Mouse (Mus musculus): ENCODE results near the gene Smagp. TPM values are rescaled to one million over a fixed set of nuclear protein-coding genes. Genes with fewer than 3 reads are reported as not detected.

The Smagp gene
- polyA plus RNA-seq, 1 experiment from 2014 or later: 2.4 TPM

- Histone ChIP-seq H3K36me3 (ENCODE audit: control insufficient read depth, insufficient read depth) (no peaks in the 10 kb centered on the region), H3K4me2 (ENCODE audit: low read length) (no peak overlapping the region), H3K9me3 (ENCODE audit: control insufficient read depth, low read length) (no peaks in the 10 kb centered on the region), H3K27me3 (replicated peaks; ENCODE audit: control insufficient read depth, insufficient read depth, low read length) (peaks cover 42% of the 10 kb centered on the region), H3K9ac (replicated peaks; ENCODE audit: low read depth, low read length) (no peak overlapping the region), H3K4me3 (replicated peaks; ENCODE audit: low read length) (no peak overlapping the region), H3K4me1 (replicated peaks; ENCODE audit: control insufficient read depth, insufficient read depth, low read length) (peaks cover 13% of the 10 kb centered on the region), H3K27ac (ENCODE audit: low read length) (no peak overlapping the region)
- 5% methylated on average over 9 of the region's 9 CpGs for WGBS
- ATAC-seq: no peak
Observed at GRCm38 (mm10) chr15:100635239-100635638, 1.5 kb downstream of the Smagp start.

- no peak for ATAC-seq
- 87% methylated on average over 10 of the region's 10 CpGs for WGBS
- H3K4me2 ChIP-seq (ENCODE audit: low read length): no peak overlapping the region
- H3K4me1 ChIP-seq (replicated peaks; ENCODE audit: control insufficient read depth, insufficient read depth, low read length): peaks cover 13% of the 10 kb centered on the region
- no peaks in the 10 kb centered on the region for H3K36me3 ChIP-seq (ENCODE audit: control insufficient read depth, insufficient read depth)
- H3K27ac ChIP-seq (ENCODE audit: low read length): no peak overlapping the region
- H3K4me3 ChIP-seq (replicated peaks; ENCODE audit: low read length): no peak overlapping the region
- H3K9me3 ChIP-seq (ENCODE audit: control insufficient read depth, low read length): no peaks in the 10 kb centered on the region
- H3K27me3 ChIP-seq (replicated peaks; ENCODE audit: control insufficient read depth, insufficient read depth, low read length): peaks cover 34% of the 10 kb centered on the region
- no peak overlapping the region for H3K9ac ChIP-seq (replicated peaks; ENCODE audit: low read depth, low read length)
Observed at GRCm38 (mm10) chr15:100633341-100633740, 3.4 kb downstream of the Smagp start.

GRCm38 (mm10) chr15:100632323-100632722 lies 4.4 kb downstream of the Smagp start:
- H3K4me3 ChIP-seq (replicated peaks; ENCODE audit: low read length): no peak overlapping the region
- H3K27me3 ChIP-seq (replicated peaks; ENCODE audit: control insufficient read depth, insufficient read depth, low read length): peaks cover 24% of the 10 kb centered on the region
- H3K9me3 ChIP-seq (ENCODE audit: control insufficient read depth, low read length): no peaks in the 10 kb centered on the region
- H3K4me1 ChIP-seq (replicated peaks; ENCODE audit: control insufficient read depth, insufficient read depth, low read length): peaks cover 19% of the 10 kb centered on the region
- no peak overlapping the region for H3K9ac ChIP-seq (replicated peaks; ENCODE audit: low read depth, low read length)
- H3K4me2 ChIP-seq (ENCODE audit: low read length): no peak overlapping the region
- ATAC-seq: no peak
- no peaks in the 10 kb centered on the region for H3K36me3 ChIP-seq (ENCODE audit: control insufficient read depth, insufficient read depth)
- H3K27ac ChIP-seq (ENCODE audit: low read length): no peak overlapping the region
- 91% methylated on average over 5 of the region's 5 CpGs for WGBS

- no peak for ATAC-seq
- no peaks in the 10 kb centered on the region for H3K9me3 ChIP-seq (ENCODE audit: control insufficient read depth, low read length)
- H3K9ac ChIP-seq (replicated peaks; ENCODE audit: low read depth, low read length): no peak overlapping the region
- peaks cover 18% of the 10 kb centered on the region for H3K27me3 ChIP-seq (replicated peaks; ENCODE audit: control insufficient read depth, insufficient read depth, low read length)
- H3K36me3 ChIP-seq (ENCODE audit: control insufficient read depth, insufficient read depth): no peaks in the 10 kb centered on the region
- WGBS: 92% methylated on average over 12 of the region's 12 CpGs
- no peak overlapping the region for H3K27ac ChIP-seq (ENCODE audit: low read length)
- peaks cover 12% of the 10 kb centered on the region for H3K4me1 ChIP-seq (replicated peaks; ENCODE audit: control insufficient read depth, insufficient read depth, low read length)
- H3K4me3 ChIP-seq (replicated peaks; ENCODE audit: low read length): no peak overlapping the region
- no peak overlapping the region for H3K4me2 ChIP-seq (ENCODE audit: low read length)
Observed at GRCm38 (mm10) chr15:100631454-100632170, 5.1 kb downstream of the Smagp start.

- no peak for ATAC-seq
- Histone ChIP-seq H3K4me1 (replicated peaks; ENCODE audit: control insufficient read depth, insufficient read depth, low read length) (0 out of 2 replicates have a peak, but pooled peaks cover 6% of the 10 kb centered on the region), H3K4me2 (ENCODE audit: low read length) (no peak overlapping the region), H3K9me3 (ENCODE audit: control insufficient read depth, low read length) (no peaks in the 10 kb centered on the region), H3K27ac (ENCODE audit: low read length) (no peak overlapping the region), H3K36me3 (ENCODE audit: control insufficient read depth, insufficient read depth) (no peaks in the 10 kb centered on the region), H3K4me3 (replicated peaks; ENCODE audit: low read length) (no peak overlapping the region), H3K9ac (replicated peaks; ENCODE audit: low read depth, low read length) (no peak overlapping the region), H3K27me3 (replicated peaks; ENCODE audit: control insufficient read depth, insufficient read depth, low read length) (peaks cover 10% of the 10 kb centered on the region)
- 54% methylated on average over 3 of the region's 3 CpGs for WGBS
Observed at GRCm38 (mm10) chr15:100630126-100630525, 6.6 kb downstream of the Smagp start.

GRCm38 (mm10) chr15:100628797-100629196 lies 7.9 kb downstream of the Smagp start:
- no peak overlapping the region for H3K4me2 ChIP-seq (ENCODE audit: low read length)
- H3K27me3 ChIP-seq (replicated peaks; ENCODE audit: control insufficient read depth, insufficient read depth, low read length): 0 out of 2 replicates have a peak, but pooled peaks cover 2% of the 10 kb centered on the region
- ATAC-seq: no peak
- no peak overlapping the region for H3K4me3 ChIP-seq (replicated peaks; ENCODE audit: low read length)
- 0 out of 2 replicates have a peak, but pooled peaks cover 6% of the 10 kb centered on the region for H3K4me1 ChIP-seq (replicated peaks; ENCODE audit: control insufficient read depth, insufficient read depth, low read length)
- H3K36me3 ChIP-seq (ENCODE audit: control insufficient read depth, insufficient read depth): no peaks in the 10 kb centered on the region
- WGBS: 56% methylated on average over 7 of the region's 7 CpGs
- no peaks in the 10 kb centered on the region for H3K9me3 ChIP-seq (ENCODE audit: control insufficient read depth, low read length)
- no peak overlapping the region for H3K9ac ChIP-seq (replicated peaks; ENCODE audit: low read depth, low read length)
- no peak overlapping the region for H3K27ac ChIP-seq (ENCODE audit: low read length)

GRCm38 (mm10) chr15:100627774-100628370 lies 8.9 kb downstream of the Smagp start:
- 3% methylated on average over 11 of the region's 11 CpGs for WGBS

GRCm38 (mm10) chr15:100627287-100627686 lies 9.5 kb downstream of the Smagp start:
- Histone ChIP-seq H3K4me3 (replicated peaks; ENCODE audit: low read length) (no peak overlapping the region), H3K36me3 (ENCODE audit: control insufficient read depth, insufficient read depth) (no peaks in the 10 kb centered on the region), H3K9ac (replicated peaks; ENCODE audit: low read depth, low read length) (no peak overlapping the region), H3K4me2 (ENCODE audit: low read length) (no peak overlapping the region), H3K27me3 (replicated peaks; ENCODE audit: control insufficient read depth, insufficient read depth, low read length) (no peaks in the 10 kb centered on the region), H3K9me3 (ENCODE audit: control insufficient read depth, low read length) (no peaks in the 10 kb centered on the region), H3K4me1 (replicated peaks; ENCODE audit: control insufficient read depth, insufficient read depth, low read length) (0 out of 2 replicates have a peak, but pooled peaks cover 6% of the 10 kb centered on the region), H3K27ac (ENCODE audit: low read length) (no peak overlapping the region)
- WGBS: 16% methylated on average over 10 of the region's 10 CpGs
- ATAC-seq: no peak

More at GRCm38 (mm10) chr15:100627774-100628370, 8.9 kb downstream of the Smagp start:
- no peaks in the 10 kb centered on the region for H3K27me3 ChIP-seq (replicated peaks; ENCODE audit: control insufficient read depth, insufficient read depth, low read length)
- H3K9me3 ChIP-seq (ENCODE audit: control insufficient read depth, low read length): no peaks in the 10 kb centered on the region
- no peak overlapping the region for H3K4me2 ChIP-seq (ENCODE audit: low read length)
- no peak for ATAC-seq
- H3K4me3 ChIP-seq (replicated peaks; ENCODE audit: low read length): no peak overlapping the region
- H3K9ac ChIP-seq (replicated peaks; ENCODE audit: low read depth, low read length): no peak overlapping the region
- H3K4me1 ChIP-seq (replicated peaks; ENCODE audit: control insufficient read depth, insufficient read depth, low read length): 0 out of 2 replicates have a peak, but pooled peaks cover 6% of the 10 kb centered on the region
- no peaks in the 10 kb centered on the region for H3K36me3 ChIP-seq (ENCODE audit: control insufficient read depth, insufficient read depth)
- H3K27ac ChIP-seq (ENCODE audit: low read length): no peak overlapping the region

- Histone ChIP-seq H3K36me3 (ENCODE audit: control insufficient read depth, insufficient read depth) (peaks cover 11% of the 10 kb centered on the region), H3K9me3 (ENCODE audit: control insufficient read depth, low read length) (no peaks in the 10 kb centered on the region), H3K4me1 (replicated peaks; ENCODE audit: control insufficient read depth, insufficient read depth, low read length) (0 out of 2 replicates have a peak, but pooled peaks cover 6% of the 10 kb centered on the region), H3K4me2 (ENCODE audit: low read length) (no peak overlapping the region), H3K27ac (ENCODE audit: low read length) (no peak overlapping the region), H3K9ac (replicated peaks; ENCODE audit: low read depth, low read length) (no peak overlapping the region), H3K4me3 (replicated peaks; ENCODE audit: low read length) (no peak overlapping the region), H3K27me3 (replicated peaks; ENCODE audit: control insufficient read depth, insufficient read depth, low read length) (no peaks in the 10 kb centered on the region)
- no peak for ATAC-seq
- 84% methylated on average over 3 of the region's 3 CpGs for WGBS
Observed at GRCm38 (mm10) chr15:100624435-100624834, 12.3 kb downstream of the Smagp start.

Measured in forebrain, embryonic 16.5 days (tissue).